Mouse (Mus musculus) NIH3T3 (cell line): ENCODE results near the gene Pax5.

Experiments used
- DNase-seq: peaks from one replicate; pipeline ENCODE4 v3.0.0-alpha.2; 2012; ENCODE audit warnings: low read depth

Pax5 gene

DNA sequence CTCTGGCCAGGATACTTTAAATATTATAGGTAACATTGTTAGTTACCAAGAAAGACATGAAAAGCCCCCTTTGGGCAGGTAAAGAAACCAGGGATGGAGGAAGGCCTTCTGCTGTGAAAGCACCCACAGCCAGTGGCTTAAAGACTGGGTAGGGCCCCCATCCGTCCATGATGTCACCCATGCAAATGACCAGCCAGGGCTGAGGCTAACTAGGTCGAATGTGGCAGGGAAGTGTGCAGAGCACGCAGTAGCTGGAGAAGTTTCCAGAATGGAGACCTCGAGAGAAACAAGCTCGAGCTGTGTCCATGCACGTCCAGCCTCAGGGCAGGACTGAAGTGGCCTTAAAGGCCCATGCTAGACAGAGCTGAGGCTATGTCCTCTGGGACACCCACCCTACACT is 42.9 kb downstream of the Pax5 start:
- no peak for DNase-seq

DNA sequence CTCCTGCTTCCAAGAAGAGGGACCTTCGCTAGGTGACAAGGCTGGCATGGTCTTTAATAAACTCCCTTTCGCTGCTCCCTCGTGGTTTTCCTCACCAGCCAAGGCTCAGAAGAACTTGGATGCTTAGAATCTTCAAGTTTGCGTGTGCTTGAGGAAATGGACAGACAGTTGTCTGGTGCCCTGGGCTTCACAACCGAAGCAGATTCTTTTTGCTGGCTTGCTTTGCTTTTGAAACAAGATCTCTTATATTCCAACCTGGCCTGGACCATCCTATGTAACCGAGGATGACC is 45.6 kb downstream of the Pax5 start:
- no peak for DNase-seq

DNA sequence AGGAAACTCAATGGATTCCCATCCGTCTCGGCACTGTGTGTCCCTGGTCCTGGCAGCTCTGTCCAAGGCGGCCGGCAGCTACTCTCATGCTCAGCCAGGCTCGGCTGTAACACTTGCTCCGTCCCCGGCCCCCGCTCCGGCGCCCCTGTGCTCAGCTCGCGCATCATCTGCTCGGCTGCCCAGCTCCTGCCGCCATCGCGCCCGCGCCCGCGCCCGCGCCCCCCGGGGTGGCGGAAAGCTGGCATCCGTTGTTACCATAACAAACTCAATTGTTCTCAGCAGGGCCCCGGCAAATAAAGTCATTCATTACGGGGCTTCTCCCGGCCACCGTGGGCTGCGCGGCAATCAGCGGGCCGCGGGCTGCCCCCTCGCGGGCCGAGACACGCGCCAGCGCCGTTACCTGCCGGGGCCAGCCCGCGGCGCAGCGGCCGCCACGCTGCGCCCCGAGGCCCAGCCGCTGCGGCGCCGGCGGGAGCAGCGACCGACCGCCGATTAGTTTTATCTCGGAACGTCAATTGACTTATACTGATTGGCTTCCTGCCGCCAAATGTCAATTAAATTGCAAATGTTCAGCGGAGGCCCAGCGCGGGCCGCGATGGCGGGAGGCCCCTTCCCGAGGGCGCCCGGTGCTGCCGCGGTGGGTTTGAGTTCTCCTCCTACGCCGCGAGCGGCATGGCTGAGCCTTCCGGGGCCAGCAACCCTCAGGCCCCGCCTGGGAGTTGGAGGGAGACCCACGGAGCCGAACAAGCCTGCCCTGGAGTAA is 46.1 kb downstream of the Pax5 start:
- DNase-seq, result no peak

DNA sequence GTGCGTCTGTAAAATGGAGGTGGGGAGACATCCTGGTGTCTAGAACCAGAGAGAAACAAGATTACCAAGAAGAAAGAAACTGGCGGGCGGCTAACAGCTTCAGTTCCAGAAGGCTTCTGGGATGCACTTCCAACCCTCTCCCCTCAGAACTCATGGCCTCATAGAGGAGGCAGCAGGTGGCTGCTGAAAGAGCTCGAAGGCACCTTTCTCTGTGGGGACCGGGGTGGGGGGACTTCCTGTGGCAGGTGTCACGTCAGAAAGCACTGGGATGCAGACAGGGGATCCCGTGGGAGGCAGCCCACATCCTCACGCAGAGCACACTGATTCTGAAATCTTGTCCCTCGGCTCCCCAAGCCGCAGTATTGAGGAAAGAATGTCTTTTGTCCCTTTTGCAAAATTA is 46.8 kb downstream of the Pax5 start:
- DNase-seq, result no peak

DNA sequence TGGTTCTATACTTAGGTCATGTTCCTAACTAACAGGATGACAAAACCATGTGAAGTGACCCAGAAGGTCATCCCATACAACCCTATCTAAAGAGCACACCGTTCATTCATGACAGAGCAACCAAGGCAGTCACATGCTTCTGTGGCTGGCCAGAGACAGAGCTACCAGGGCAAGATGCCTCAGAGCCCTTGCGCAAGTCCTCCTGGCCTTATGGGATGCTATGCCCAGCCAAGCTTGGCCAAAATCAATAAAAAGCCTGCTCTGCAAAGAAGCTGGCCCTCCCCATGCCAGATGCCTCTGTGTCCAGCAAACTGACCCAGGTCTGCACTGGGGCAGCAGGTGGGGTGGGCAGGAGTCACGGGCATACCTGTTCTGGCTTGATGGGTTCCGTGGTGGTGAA is 65.1 kb downstream of the Pax5 start:
- peak; percentile 3 for DNase-seq

DNA sequence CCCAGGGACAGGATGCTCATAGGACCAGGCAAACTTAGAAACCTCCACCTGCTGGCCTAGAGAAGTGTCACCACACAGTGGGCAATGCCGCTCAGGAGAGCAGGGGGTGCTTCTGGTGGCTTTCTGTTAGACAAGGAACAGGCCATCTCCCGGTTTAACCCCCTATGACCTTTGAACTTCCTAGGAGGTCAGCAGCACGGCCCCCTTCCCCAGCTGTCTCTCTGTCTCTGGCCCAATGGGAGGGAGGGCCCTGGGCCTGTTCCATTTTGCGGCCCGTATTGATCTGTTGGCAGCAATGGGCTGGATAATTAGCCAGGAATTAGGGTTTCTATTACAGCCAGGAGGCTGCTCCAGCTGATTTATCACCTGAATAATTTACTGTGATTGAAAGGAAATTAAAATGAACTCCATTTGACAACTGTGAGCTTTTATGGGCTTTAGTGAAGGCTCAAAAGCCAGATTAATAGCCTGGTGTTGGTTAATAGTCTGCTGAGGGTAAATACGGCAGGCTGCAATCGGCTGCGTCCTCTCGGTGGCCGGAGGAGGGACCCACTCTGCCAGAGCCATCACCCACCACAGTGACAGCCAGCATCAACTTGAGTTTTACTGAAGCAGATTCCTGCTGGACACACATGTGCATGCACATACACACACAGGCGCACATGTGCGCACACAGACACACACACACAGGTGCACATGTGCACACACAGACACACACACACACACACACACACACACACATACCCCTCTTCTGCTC is 68.3 kb downstream of the Pax5 start:
- DNase-seq, result no peak

DNA sequence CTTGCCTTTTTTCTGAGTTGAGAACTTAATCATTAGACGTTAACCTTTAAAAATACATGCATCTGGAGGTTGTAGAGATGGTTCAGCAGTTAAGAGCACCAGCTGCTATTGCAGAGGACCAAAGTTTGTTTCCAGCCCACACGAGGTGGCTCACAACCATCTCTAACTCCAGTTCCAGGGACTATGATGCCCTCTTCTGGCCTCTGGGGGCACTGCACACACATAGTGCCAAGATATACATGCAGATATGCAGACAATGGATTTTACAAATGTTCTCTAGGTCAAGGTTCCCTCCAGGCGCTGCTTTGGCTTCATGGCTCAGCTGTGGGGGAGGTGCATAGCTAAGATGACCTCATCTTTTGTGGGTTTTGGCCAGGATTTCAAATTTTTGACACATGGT is 74.7 kb downstream of the Pax5 start:
- DNase-seq, result peak; percentile 3

DNA sequence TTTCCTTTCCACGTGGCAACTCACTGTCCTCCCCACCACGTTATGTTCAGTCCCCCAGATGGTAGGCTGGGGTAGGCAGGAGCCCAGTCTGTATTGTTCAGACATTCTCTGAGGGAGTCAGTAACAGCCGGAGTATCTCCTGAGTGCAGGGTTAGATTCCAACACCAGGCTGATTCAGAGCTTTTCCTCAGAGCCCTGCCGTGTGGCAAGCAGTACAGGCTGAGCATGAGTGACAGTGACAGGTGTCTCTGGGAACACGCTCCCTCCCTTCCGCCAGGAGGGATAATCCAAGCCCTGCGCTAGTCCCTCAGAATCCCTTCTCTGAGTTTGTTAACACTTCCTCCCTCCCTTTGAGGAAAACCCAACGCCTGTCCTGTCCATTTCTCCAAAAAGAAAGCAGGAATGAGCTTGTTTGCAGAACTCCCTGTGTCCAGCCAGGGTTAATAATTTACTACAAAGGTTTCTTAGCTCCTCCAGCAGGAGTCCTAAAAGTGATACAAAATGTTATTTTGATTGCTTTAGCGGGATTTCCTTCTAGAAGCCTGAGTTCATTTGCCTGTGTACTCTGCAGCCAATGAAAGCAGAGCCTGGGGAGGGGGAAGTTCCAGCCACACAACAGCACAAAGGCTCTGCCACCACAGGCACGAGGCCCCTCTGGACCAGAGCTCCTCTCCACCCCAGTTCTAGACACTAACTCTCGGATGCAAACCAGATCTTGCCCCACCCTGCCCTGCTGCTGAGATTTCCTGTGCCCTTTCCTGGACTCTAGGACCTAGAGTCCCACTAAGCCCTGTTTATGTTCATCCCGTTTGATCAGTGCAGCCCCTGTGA is 76.4 kb downstream of the Pax5 start:
- no peak for DNase-seq

DNA sequence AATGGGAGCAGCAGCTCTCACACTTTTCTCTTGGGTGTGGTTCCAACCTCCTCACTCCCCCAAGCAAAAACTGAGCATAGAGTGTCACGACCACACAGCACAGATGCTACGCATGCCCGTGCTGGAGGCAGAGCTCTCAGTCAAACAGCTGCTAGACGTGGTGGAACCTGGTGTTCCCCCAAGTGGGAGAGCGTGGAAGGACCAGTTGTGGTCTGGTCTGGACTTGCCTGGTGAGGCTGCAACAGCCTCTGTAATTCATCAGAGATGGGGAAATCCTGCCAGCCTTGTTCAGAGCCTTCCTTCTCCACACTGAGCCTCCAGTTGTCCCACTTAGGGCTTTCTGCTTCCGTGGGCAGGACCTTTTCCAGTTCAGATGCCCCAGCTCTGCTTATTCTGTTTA is 80.2 kb downstream of the Pax5 start:
- no peak for DNase-seq

DNA sequence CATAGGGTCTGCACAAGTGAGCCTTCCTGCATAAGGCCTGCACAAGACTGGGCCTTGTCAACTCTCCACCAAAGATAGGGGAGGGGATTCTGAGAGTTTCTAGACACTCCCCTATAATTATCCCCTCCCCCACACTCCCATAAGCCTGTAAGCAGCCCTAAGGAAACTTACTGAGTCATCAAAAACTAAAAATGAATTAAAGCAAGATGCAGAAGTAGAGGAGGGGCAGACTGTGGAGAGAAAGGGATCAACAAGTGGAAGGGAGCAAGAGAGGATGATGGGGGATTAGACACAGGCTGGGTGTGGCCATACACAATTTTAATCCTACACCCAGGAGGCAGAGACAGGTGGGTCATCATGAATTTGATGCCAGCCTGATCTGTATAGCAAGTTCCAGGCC is 82.4 kb downstream of the Pax5 start:
- no peak for DNase-seq

DNA sequence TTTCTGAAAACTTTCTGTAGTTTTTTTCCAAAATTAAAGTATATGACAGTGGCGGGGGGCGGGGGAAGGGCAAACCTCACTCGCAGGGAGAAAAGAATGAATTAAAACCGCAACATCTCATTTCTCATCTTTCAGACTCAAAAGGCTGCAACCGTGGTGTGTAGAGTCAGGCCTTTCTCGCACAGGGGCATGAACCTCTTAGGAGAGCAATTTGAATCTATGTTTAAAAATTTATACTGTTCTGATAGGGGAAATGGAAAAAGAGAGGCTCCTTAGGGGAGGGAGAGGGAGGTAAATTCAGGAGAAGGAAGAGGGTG is 85.2 kb downstream of the Pax5 start:
- no peak for DNase-seq

DNA sequence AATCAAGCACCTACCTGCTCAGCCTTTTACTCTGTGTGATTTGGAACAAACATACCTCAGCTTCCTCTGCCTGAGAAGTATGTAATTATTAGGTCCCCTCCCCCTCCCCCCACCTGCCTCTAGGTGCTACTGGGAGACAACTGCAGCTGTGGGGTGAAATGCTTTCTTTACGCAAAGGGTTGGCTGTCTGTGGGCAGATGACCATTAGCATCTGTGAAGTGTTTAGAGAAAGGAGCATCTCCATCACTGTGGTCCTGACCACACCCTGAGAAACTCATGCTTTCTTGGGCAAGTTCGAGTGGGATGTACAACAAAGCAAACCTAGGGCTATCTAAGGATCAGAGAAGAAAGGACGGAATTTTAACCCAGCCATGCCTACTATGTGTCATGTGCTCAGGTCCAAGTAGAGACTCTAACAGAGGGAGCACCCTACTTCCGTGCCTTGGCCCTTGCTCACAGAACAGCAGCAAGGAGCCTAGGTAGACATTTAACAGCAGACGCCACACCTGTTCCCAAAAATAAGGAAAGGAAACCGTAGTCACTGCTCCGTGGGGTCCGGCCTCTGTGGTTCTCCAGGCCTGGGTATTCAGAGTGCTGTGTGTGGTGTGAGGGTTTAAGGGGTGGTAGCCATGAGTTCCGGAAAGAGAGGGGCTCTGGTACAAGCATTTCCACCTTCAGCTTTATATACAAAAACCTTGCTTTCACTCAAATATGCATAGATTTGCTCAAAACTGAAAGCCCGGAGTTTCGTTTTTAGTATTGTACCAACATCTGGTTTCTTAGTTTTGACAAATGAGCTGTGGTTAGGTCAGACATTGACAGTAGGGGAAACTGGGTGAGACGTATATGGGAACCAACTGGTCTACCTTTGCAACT is 85.8 kb downstream of the Pax5 start:
- no peak for DNase-seq

DNA sequence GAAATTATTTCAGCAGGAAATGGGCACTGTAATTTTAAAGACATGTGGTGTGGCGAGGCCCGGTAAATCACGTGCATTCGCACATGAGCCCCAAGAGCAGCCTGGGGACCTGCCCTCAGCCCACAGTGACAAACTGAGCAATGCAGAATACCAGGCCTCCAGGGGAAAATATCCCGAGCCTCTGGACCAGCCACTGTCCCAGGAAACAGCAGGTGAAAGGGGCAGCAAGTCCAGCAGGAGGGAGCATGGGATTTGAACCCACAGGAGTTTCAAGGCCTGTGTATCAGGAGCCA is 86.9 kb downstream of the Pax5 start:
- DNase-seq, result no peak

DNA sequence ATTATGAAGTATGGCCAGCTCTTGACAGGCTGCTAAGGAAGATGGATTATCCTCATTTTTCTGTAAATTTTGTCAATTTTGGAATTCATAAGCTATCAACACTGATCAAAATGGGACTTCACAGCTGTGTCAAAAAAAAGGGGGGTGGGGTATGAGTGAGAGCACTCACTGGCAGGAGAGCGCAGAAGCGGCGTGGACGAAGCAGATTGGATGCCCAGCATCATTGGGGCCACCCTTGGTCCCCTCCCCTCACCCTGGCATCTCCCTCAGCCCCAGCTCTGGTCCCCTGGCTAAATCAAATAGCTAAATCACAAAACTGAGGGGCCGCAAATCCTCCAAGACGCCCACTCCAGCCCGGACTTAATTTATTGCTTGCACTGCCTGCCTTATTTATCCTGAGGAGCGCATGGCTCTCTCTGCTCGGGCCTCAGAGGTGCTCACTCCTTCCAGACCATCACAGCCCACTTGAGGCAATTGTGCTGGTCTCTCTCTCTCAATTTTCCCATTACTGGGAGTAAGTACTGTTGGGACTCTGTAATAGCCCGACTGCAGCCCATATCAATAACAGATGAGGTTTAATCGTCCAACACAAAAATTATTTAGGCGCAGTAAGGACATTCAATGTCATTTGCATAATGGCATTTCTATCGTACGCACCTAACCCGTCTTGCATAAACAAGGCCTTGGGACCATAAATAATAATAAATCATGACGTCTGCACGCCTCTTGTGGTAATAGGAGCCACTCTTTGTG is 87.4 kb downstream of the Pax5 start:
- DNase-seq, result no peak

DNA sequence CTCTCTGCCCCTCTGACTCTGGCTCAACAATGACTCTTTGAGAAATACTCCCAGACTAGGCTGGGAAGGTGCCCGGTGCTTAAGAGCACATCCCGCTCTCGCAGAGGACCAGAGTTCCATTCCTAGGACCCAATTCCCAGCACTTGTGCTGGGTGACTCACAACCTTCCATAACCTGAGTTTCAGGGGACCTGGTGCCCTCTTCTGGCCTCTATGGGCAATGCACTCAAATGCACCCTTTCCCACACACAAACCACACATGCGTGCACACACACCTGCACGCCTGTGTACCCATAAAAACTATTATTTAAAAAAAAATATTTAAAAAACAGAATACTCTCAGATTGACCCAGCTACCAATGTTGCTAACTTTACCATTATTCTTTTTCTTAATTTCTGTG is 90.0 kb downstream of the Pax5 start:
- DNase-seq, result no peak

DNA sequence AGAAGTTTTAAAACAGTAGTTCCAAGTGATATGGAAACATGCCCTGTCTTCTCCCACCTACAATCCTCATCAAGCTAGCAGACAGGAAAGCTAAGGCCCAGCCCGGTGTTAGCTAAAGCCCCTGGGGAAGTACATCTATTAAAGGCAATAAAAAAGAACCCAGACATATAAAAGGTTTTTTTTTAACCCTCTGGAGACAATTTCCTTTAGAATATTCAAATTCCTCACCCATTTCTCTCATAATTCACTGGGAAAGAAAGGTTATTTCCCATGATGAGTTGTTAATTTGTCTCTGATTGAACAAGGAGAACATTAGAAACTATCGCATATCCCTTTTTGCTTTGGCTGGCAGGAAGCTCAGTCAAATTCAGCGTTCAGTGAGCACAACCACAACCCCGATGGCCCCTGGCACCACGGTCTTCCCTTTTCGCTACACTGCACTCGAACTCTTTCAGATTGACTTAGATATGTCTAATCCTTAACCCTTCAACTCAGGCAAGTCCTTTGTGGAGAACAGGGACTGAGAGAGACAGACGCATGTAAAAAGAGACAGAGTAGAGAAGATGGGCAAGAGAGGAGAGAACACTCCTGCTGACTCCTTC is 96.1 kb downstream of the Pax5 start:
- no peak for DNase-seq

DNA sequence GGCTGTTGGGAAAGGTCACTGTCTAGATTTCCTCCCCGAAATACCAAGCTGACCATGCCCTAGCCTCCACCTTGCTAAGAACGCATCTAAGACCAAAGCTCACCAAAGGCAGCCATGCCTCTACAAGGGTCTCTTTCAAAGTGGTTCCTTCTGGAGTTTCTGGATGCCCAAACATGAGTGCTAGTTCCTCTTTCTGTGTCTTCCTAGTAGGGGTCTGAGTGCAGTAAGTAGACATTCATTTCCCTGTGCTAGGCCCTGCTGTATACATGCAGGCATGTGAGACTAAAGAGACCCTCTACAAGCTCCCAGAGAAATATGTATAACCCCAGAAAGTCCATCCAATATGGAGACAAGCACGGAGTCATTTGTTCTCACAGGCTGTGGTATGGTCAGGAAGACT is 97.9 kb downstream of the Pax5 start:
- no peak for DNase-seq

DNA sequence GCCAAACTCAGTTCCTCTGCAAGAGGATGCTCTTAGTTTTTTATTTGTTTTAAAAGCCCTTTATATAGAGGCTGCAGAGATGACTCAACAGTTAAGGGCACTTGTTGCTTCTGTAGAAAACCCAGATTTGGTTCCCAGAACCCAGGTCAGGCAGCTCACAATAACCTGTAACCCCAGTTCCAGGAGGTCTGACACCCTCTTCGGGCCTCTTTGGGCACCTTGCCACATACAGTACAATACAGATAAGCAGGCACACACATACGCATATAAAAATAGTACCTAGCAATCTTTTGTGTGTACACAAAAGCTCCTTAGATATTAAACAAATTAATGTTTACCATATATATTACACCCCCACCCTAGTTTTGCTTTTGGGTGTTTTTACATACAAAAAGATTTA is 104.8 kb downstream of the Pax5 start:
- no peak for DNase-seq

DNA sequence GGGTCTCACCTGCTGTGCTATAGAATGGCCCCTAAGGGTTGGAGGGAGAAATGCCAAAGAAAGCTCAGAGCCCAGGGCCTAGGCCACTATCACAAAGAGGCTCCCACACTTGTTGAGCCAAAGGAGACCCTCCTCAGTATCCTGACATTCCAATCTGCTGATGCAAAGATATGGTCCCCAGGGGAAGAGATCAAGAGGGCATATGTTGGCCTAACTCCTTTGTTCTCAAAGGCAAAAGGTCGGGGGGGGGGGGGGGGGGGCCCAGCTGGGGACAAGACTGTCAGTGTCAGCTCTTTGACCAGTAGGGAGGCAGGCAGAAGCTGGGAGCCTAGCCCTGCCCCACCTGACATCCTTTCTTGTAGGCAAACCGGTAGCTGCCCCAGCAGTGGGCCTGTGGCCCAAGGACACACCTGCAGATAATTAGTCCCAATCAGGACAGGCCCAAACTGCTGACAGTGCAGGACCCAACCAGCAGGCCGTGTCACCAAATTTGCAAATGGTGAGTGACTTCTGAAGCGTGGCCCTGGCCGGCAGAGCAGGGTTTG is 108.0 kb downstream of the Pax5 start:
- DNase-seq, result no peak

DNA sequence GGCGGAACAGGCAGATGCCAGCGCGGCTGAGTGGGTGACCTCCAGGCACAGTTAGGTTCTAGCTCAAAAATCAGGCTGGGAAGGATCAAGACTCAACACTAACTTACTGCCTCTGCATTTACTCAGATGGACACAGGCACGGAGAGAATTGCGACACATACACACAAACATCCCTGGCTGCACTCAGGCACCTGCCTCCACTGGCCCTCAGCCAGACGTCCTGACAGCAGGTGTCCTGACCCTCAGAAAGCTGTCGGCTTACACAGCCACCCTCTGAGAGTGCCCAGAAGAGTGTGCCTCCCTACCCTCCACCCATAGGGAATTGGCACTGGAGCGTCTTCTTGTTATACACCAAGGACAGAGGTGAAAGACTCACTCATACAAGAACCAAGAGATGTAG is 108.9 kb downstream of the Pax5 start:
- DNase-seq, result no peak

DNA sequence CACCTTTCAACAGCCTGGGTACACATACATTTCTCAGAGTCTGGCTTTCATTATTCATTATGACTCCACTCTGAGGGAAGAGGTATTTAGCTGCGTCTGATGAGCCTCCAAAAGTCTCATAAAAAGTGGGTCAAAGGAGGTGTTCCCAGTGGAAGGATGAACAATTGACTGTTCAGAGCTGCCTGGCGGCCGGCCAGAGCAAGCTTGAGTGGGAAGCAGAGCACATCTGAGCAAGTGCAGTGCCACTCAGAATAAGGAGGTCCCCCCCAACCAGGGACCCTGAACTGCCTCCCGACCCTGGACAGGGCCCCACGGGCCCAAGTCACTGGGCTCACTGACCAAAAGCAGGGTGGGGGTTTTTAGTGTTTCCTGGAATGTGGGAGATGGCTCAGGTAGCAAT is 109.4 kb downstream of the Pax5 start:
- peak; percentile 9 for DNase-seq
